Mouse (Mus musculus) heart, postnatal 0 days (tissue): ENCODE measurements around the gene Usp53. TPM values are rescaled to one million over a fixed set of nuclear protein-coding genes. Genes with fewer than 3 reads are reported as not detected.

Experiments
- ATAC-seq: fragments of 200-750 bp; cut with Nextera tagmentation; 2 replicates; pipeline ENCODE4 v1.8.0; 2017; ENCODE audit warnings: low read depth, moderate number of reproducible peaks, moderate library complexity; ENCODE audit not compliant: insufficient read depth
- DNase-seq: peaks from one replicate; pipeline ENCODE4 v3.0.0-alpha.2; 2016; ENCODE audit warnings: low spot score
- H3K27ac ChIP-seq: fragments of 300-500 bp; sonication (generic); 2 replicates; pipeline ENCODE4 v1.5.1; 2014; ENCODE audit warnings: low read depth, mild to moderate bottlenecking
- H3K27me3 ChIP-seq: fragments of 300-500 bp; sonication (generic); 2 replicates; pipeline ENCODE4 v1.6.1; 2014; ENCODE audit warnings: low read length, mixed read lengths; ENCODE audit not compliant: control insufficient read depth, insufficient read depth
- H3K36me3 ChIP-seq: fragments of 300-500 bp; sonication (generic); replicated peaks from 2 replicates; pipeline ENCODE4 v1.6.1; 2014; ENCODE audit warnings: low read length, mixed read lengths; ENCODE audit not compliant: control insufficient read depth, insufficient read depth
- H3K4me1 ChIP-seq: fragments of 300-500 bp; sonication (generic); 2 replicates; pipeline ENCODE4 v1.6.1; 2014; ENCODE audit warnings: antibody characterized with exemption; ENCODE audit not compliant: control insufficient read depth, insufficient read depth
- H3K4me2 ChIP-seq: fragments of 300-500 bp; sonication (generic); 2 replicates; pipeline ENCODE4 v1.6.1; 2014; ENCODE audit warnings: low read depth, mild to moderate bottlenecking, low read length, moderate library complexity
- H3K4me3 ChIP-seq: fragments of 300-500 bp; sonication (generic); 2 replicates; pipeline ENCODE4 v1.5.1; 2014; ENCODE audit warnings: low read depth, low read length
- H3K9ac ChIP-seq: fragments of 300-500 bp; sonication (generic); replicated peaks from 2 replicates; pipeline ENCODE4 v1.6.1; 2014; ENCODE audit warnings: low read depth, low read length, mixed read lengths
- H3K9me3 ChIP-seq: fragments of 300-500 bp; sonication (generic); replicated peaks from 2 replicates; pipeline ENCODE4 v1.6.1; 2016; ENCODE audit warnings: low read length; ENCODE audit not compliant: control insufficient read depth
- CTCF ChIP-seq: IDR thresholded peaks from 2 replicates; pipeline ENCODE4 v1.5.1; 2016; ENCODE audit warnings: antibody characterized with exemption, control low read depth, low read depth
- EP300 ChIP-seq: IDR thresholded peaks from 2 replicates; pipeline ENCODE4 v1.6.1; 2016; ENCODE audit warnings: antibody characterized with exemption, low read depth
- WGBS: fragments of 180-500 bp; shearing (Covaris S2); extraction: QIAGEN DNeasy Blood & Tissue Kit; methylation state at CpG from one replicate; pipeline ENCODE4 v1.1.7; 2014; 5-methylcytosine and 5-hydroxymethylcytosine counted together
- polyA plus RNA-seq: library from polyadenylated mRNA; unstranded; fragments of >200 nt; fragmentation: Nextera tagmentation; extraction: Ambion mirVana; gene quantifications from 2 replicates; pipeline ENCODE4 v1.2.1, GENCODE M21; 2015
- total RNA-seq: library from RNA; depleted of rRNA; stranded (reverse); fragments of >200 nt; gene quantifications from 2 replicates; pipeline ENCODE4 v1.2.3, GENCODE M21; 2014; ENCODE audit warnings: low replicate concordance; rRNA removed

Gene Usp53
- total RNA-seq = 7.3 and 10.0 TPM in 2 replicates
- polyA plus RNA-seq = 5.9 and 7.4 TPM in 2 replicates

DNA sequence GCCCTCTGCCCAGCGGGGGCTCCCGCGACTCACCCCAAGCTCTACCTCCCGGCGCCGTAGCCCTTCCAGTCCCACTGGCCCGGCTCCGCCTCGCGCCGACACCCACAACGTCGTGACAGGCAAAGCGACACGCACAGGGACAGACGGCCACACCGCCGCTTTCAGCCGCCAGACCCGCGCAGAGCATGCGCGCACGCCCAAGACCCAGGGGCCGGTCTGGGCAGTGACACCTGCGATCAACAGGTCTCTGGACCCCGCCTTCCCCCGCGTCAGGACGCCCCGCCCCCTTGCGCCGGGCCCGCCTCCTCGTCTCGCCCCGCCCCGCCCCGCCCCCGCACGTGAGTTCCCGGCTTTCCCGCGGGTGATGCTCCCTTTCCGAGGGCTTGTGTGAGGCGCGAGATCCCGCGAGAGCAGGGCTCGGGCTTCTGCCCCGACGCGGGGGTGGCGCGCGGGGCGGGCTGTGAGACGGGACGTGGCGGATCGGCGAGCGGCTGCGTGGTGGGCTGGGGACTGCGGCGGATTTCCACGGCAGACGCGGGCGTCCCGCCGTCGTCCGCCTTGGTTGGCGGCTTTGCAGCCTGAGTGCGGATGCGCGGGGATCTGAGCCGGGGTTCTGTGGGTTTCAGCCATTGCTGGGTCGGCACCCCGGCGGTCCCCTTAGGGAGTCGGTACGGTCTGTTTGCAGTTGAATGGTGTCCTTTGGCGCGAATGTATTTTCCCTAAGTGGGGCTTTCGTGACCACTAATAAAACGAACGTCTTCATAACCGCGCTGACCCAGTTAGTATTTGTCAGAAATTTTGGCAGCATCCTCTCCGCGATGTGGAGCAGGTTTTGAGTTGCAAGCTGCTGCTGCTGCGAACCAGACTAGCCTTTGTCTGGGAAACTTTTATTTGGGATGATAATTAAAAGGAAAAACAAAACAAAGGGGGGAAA is at the start of gene Usp53:
Gene Usp53 (minus strand): TSS at position 262 of the 934 bp plus-strand sequence.
- DNase-seq = peak; percentile 90
- Histone ChIP-seq H3K36me3 (no peaks in the 10 kb centered on the region), H3K4me2 (peak within 1 kb of the TSS; percentile 67), H3K27ac (peak within 1 kb of the TSS; percentile 90), H3K4me3 (peak within 1 kb of the TSS; percentile 77), H3K4me1 (peaks cover 10% of the 10 kb centered on the region), H3K27me3 (no peaks in the 10 kb centered on the region), H3K9ac (peak within 1 kb of the TSS; percentile 83), H3K9me3 (no peaks in the 10 kb centered on the region)
- 1% methylated on average over 91 of the region's 94 CpGs for WGBS
- TF ChIP-seq EP300 (peak; percentile 93), CTCF (no peak)
- peak; percentile 94 for ATAC-seq

DNA sequence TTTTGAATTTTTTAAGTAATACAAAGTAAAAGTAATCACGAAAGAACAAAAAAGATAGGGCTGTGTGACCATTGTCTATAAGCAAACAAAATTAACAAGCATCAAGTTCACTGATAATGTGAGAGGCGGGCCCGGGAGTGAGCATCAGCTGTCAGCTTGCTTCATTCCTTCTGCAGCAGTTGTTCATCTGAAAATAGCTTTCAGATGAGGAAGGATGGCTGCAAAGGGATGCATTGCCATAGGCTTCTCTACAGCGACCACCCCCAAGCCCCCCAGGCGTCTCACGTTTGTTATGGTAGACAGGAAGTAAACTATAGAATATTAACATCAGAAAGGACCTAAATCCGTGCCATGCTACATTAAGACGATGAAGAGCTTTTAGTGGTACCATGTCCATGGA is 49.5 kb upstream of the Usp53 start:
- peak overlapping the region; percentile 55 for H3K4me3 ChIP-seq
- H3K9me3 ChIP-seq = no peaks in the 10 kb centered on the region
- no peak for TF ChIP-seq CTCF
- TF ChIP-seq EP300 = no peak
- DNase-seq (peak; percentile 47), ATAC-seq (no peak; the same call in 1 of the 2 replicates)
- H3K4me1 ChIP-seq = peaks cover 13% of the 10 kb centered on the region; the same call in 1 of the 2 replicates
- no peaks in the 10 kb centered on the region for H3K27me3 ChIP-seq
- H3K27ac ChIP-seq = peak overlapping the region; percentile 97
- H3K36me3 ChIP-seq = no peaks in the 10 kb centered on the region
- H3K4me2 ChIP-seq = peak overlapping the region; percentile 64
- peak overlapping the region; percentile 80 for H3K9ac ChIP-seq
- WGBS = 30% methylated on average over 8 of the region's 8 CpGs

DNA sequence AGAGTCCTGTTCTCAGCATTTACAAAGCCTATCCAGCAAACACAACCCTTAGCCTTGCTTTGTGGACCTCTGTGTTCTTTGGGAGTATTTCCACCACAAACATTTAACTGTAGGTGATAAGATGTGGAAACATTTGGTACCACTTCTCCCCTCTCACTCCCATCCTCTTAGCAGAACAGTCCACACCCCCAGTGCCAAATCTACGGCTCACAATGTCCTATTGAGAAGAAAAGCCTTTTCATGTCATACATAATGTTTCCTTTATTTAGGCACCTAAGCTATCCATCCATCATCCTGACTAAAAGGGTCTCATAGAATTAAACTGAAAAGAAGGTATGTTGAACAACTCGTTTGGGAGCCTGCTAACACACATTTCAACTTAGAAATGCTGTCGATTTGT is 41.3 kb upstream of the Usp53 start:
- Histone ChIP-seq H3K4me3 (no peak overlapping the region), H3K9ac (no peak overlapping the region), H3K27me3 (no peaks in the 10 kb centered on the region), H3K36me3 (peaks cover 29% of the 10 kb centered on the region), H3K4me1 (peaks cover 9% of the 10 kb centered on the region), H3K27ac (0 out of 2 replicates have a peak overlapping the region, but pooled peaks have one; percentile 20), H3K9me3 (no peaks in the 10 kb centered on the region), H3K4me2 (no peak overlapping the region)
- TF ChIP-seq EP300 (no peak), CTCF (no peak)
- 76% methylated on average over 3 of the region's 3 CpGs for whole genome bisulfite sequencing
- DNase-seq (no peak), ATAC-seq (no peak)

GRCm38 (mm10) chr3:123024496-123025234 is 40.4 kb upstream of the Usp53 start:
- Histone ChIP-seq H3K9me3 (no peaks in the 10 kb centered on the region), H3K4me2 (no peak overlapping the region), H3K9ac (no peak overlapping the region), H3K4me3 (no peak overlapping the region), H3K36me3 (peaks cover 38% of the 10 kb centered on the region), H3K4me1 (peaks cover 7% of the 10 kb centered on the region; the same call in 1 of the 2 replicates), H3K27ac (no peak overlapping the region), H3K27me3 (no peaks in the 10 kb centered on the region)
- DNase-seq = no peak
- 82% methylated on average over 9 of the region's 9 CpGs for WGBS
- TF ChIP-seq CTCF (no peak), EP300 (no peak)
- no peak for ATAC-seq

DNA sequence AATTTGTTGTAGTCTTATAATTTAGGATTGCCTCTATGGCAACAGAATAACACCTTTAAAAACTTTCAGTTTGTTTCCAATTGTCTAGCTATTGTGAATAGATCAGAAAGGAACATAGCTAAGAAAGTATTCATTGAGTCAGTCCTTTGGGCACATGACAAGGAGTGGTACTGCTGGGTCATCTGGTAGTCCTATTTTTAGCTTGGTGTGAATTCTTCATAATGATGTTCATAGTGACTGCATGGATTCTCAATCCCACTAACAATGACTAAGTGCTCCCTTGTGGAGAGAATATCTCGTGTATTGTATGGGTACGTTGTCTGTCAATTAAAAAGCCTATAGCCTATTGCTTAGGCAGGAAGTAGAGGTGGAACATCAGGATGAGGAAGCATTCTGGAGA is 34.5 kb upstream of the Usp53 start:
- Histone ChIP-seq H3K27ac (no peak overlapping the region), H3K4me1 (no peaks in the 10 kb centered on the region), H3K9ac (no peak overlapping the region), H3K4me2 (no peak overlapping the region), H3K9me3 (no peaks in the 10 kb centered on the region), H3K36me3 (peaks cover 21% of the 10 kb centered on the region), H3K27me3 (no peaks in the 10 kb centered on the region), H3K4me3 (no peak overlapping the region)
- TF ChIP-seq CTCF (no peak), EP300 (no peak)
- DNase-seq = peak; percentile 46
- ATAC-seq = peak; percentile 41; the same call in 1 of the 2 replicates
- WGBS = 44% methylated on average over 2 of the region's 2 CpGs
